Comparison of ENCODE assay signal across 23 mouse cellular contexts in the genomic region with DNA sequence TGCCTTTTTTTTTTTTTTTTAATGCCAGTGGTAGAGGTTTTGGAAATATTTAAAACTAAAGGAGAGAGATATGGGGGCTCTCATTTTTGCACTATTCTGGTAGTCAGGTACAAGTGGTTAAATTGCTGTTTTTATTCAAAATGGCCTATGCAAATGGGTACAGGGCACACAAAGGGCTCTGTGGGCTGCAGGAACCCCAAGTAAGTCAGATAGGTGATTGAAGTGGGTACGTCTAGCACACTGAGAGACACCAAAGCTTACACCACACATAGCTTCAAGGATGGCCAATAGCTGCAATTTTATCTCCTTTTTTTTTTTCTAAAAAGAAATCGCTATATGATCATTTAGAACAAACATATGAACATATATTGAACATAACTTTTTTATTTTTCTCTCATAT. TPM values are rescaled to one million over a fixed set of nuclear protein-coding genes. Genes with fewer than 3 reads are reported as not detected.
"Had no signal": no experiment of that assay in that cellular context is flagged by ENCODE, and none has a peak within 500 bp of the region (broad histone marks: within the 10 kb centered on the region; RNA-seq: fewer than 3 reads in every experiment).

No protein-coding gene starts in this region.

- H3K27me3 ChIP-seq: liver, embryonic 15.5 days; lung, embryonic 15.5 days; neural tube, embryonic 12.5 days had no signal

- H3K4me3 ChIP-seq: liver, embryonic 15.5 days; lung, embryonic 15.5 days; megakaryocyte, embryonic 14.5 days; myocyte; neural tube, embryonic 12.5 days had no signal

- DNase-seq: liver, postnatal 0 days; lung, adult 2 months; lung, postnatal 14 days; lung, postnatal 36 days; midbrain, embryonic 14.5 days; right cerebral cortex, postnatal 25 days; right cerebral cortex, postnatal 4 days; spleen, adult 18-20 months; thymus, adult 18-20 months; thymus, postnatal 36 days had no signal

- H3K4me2 ChIP-seq: liver, embryonic 15.5 days; lung, embryonic 15.5 days; midbrain, embryonic 11.5 days; neural tube, embryonic 12.5 days had no signal

- H3K36me3 ChIP-seq: liver, embryonic 15.5 days; lung, embryonic 15.5 days; neural tube, embryonic 12.5 days had no signal

- H3K9ac ChIP-seq: liver, embryonic 15.5 days; liver, postnatal 0 days; lung, embryonic 15.5 days; neural tube, embryonic 12.5 days had no signal

- H3K27ac ChIP-seq: liver, embryonic 15.5 days; lung, embryonic 15.5 days; macrophage; neural tube, embryonic 12.5 days had no signal

- H3K4me1 ChIP-seq: liver, embryonic 15.5 days; lung, embryonic 15.5 days; neural tube, embryonic 12.5 days had no signal

- ATAC-seq: liver, postnatal 0 days; lung, postnatal 0 days; midbrain, embryonic 16.5 days had no signal

- H3K9me3 ChIP-seq: liver, embryonic 15.5 days; lung, embryonic 15.5 days; megakaryocyte, embryonic 14.5 days had no signal

RNA-seq across cellular contexts. Expression of gene Gm17490, which starts 6.5 kb away (rescaled TPM):
- polyA plus RNA-seq: liver, embryonic 15.5 days; liver, postnatal 0 days; lung, adult 2 months; lung, embryonic 15.5 days; lung, postnatal 0 days; macrophage; midbrain, embryonic 11.5 days; midbrain, embryonic 14.5 days; midbrain, embryonic 16.5 days; myocyte; neural tube, embryonic 12.5 days; neural tube, embryonic 14.5 days; small intestine, adult 2 months; stomach, embryonic 14.5 days; stomach, embryonic 16.5 days had no signal

RNA-seq across cellular contexts. Expression of gene Il2ra, which starts 23.0 kb away (rescaled TPM):
- polyA plus RNA-seq: liver, embryonic 15.5 days; midbrain, embryonic 11.5 days; midbrain, embryonic 14.5 days; myocyte; neural tube, embryonic 12.5 days; neural tube, embryonic 14.5 days; stomach, embryonic 14.5 days; stomach, embryonic 16.5 days had no signal
